Mouse (Mus musculus) midbrain, embryonic 13.5 days (tissue): Measurements from ENCODE around the gene Wdr83. TPM values are rescaled to one million over a fixed set of nuclear protein-coding genes. Genes with fewer than 3 reads are reported as not detected.
A peak's percentile ranks its signal among the peaks of the same experiment; 100 is the strongest.

ENCODE experiments used
- ATAC-seq: fragments of 200-750 bp; cut with Nextera tagmentation; 2 replicates; pipeline ENCODE4 v1.8.0; 2017; ENCODE audit warnings: mild to moderate bottlenecking, moderate TSS enrichment, moderate library complexity
- H3K27ac ChIP-seq: fragments of 300-500 bp; sonication (generic); 2 replicates; pipeline ENCODE4 v1.5.1; 2015; ENCODE audit warnings: inconsistent platforms, mild to moderate bottlenecking, moderate library complexity
- H3K27me3 ChIP-seq: fragments of 300-500 bp; sonication (generic); 2 replicates; pipeline ENCODE4 v1.6.1; 2015; ENCODE audit warnings: mild to moderate bottlenecking, inconsistent platforms
- H3K36me3 ChIP-seq: fragments of 300-500 bp; sonication (generic); 2 replicates; pipeline ENCODE4 v1.6.1; 2015; ENCODE audit warnings: mild to moderate bottlenecking, inconsistent platforms
- H3K4me1 ChIP-seq: fragments of 300-500 bp; sonication (generic); replicated peaks from 2 replicates; pipeline ENCODE4 v1.6.1; 2015; ENCODE audit warnings: inconsistent platforms
- H3K4me2 ChIP-seq: fragments of 300-500 bp; sonication (generic); replicated peaks from 2 replicates; pipeline ENCODE4 v1.6.1; 2015; ENCODE audit warnings: moderate library complexity, mild to moderate bottlenecking, inconsistent platforms
- H3K4me3 ChIP-seq: fragments of 300-500 bp; sonication (generic); replicated peaks from 2 replicates; pipeline ENCODE4 v1.5.1; 2015; ENCODE audit warnings: mild to moderate bottlenecking, inconsistent platforms
- H3K9ac ChIP-seq: fragments of 300-500 bp; sonication (generic); replicated peaks from 2 replicates; pipeline ENCODE4 v1.6.1; 2015; ENCODE audit warnings: mild to moderate bottlenecking, inconsistent platforms
- H3K9me3 ChIP-seq: fragments of 300-500 bp; sonication (generic); 2 replicates; pipeline ENCODE4 v1.6.1; 2016; ENCODE audit warnings: mild to moderate bottlenecking, inconsistent platforms
- WGBS: fragments of 180-500 bp; shearing (Covaris S2); methylation state at CpG from one replicate; pipeline ENCODE4 v1.1.7; 2015; 5-methylcytosine and 5-hydroxymethylcytosine counted together
- polyA plus RNA-seq: library from polyadenylated mRNA; unstranded; fragments of >200 nt; fragmentation: Nextera tagmentation; extraction: Ambion mirVana; gene quantifications from 2 replicates; pipeline ENCODE4 v1.2.1, GENCODE M21; 2015

The Wdr83 gene
- polyA plus RNA-seq, 1 experiment from 2014 or later = 64.1 TPM

DNA sequence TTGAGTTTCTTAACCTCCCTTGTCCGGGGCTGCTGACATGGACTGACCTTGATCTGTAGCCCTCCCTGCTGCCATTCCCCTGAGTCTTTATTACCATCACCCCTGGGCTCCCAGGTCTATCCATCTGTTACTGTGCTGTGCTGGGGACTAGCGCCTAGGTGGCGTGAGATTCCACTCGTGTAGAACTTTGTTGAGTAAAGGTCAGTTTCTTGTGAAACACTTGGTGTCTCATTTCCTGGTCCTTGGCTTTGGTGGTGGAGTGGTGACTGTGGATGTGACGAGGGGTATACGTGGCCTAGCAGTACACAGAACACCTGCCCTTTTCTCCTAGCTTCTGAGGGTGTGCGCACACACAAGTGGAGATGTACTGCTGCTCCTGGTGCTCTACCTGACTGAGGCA, 23.7 kb downstream of the Wdr83 start:
- no peak overlapping the region for H3K27ac ChIP-seq
- H3K9ac ChIP-seq = no peak overlapping the region
- H3K36me3 ChIP-seq = peaks cover 51% of the 10 kb centered on the region
- no peak overlapping the region for H3K4me2 ChIP-seq
- H3K9me3 ChIP-seq = no peaks in the 10 kb centered on the region
- 90% methylated on average over 7 of the region's 7 CpGs for WGBS
- no peak overlapping the region for H3K4me3 ChIP-seq
- ATAC-seq = no peak
- H3K4me1 ChIP-seq = peaks cover 22% of the 10 kb centered on the region
- H3K27me3 ChIP-seq = no peaks in the 10 kb centered on the region

DNA sequence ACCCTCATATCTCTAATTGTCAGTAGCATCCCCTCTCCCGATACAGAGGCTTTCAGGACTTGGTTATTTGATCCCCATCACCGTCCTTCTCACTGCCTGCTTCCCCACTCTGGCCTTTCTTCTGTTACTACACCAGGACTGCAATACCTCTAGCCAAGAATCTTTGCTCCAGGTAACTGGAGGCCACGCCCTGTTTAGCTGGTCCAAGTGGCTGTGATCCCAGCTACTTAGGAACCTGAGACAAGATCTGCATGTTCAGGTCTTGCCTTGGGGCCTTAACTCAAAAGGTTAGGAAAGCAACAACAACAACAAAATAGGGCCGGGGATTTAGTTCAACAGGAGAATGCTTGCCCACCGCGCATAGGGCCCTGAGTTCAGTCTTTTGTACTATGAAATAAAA, 37.5 kb downstream of the Wdr83 start:
- ATAC-seq = no peak
- Histone ChIP-seq H3K9ac (no peak overlapping the region), H3K27ac (no peak overlapping the region), H3K4me1 (peaks cover 9% of the 10 kb centered on the region), H3K27me3 (no peaks in the 10 kb centered on the region), H3K4me2 (no peak overlapping the region), H3K9me3 (no peaks in the 10 kb centered on the region), H3K36me3 (peaks cover 83% of the 10 kb centered on the region), H3K4me3 (no peak overlapping the region)
- WGBS = 97% methylated on average over 6 of the region's 6 CpGs

DNA sequence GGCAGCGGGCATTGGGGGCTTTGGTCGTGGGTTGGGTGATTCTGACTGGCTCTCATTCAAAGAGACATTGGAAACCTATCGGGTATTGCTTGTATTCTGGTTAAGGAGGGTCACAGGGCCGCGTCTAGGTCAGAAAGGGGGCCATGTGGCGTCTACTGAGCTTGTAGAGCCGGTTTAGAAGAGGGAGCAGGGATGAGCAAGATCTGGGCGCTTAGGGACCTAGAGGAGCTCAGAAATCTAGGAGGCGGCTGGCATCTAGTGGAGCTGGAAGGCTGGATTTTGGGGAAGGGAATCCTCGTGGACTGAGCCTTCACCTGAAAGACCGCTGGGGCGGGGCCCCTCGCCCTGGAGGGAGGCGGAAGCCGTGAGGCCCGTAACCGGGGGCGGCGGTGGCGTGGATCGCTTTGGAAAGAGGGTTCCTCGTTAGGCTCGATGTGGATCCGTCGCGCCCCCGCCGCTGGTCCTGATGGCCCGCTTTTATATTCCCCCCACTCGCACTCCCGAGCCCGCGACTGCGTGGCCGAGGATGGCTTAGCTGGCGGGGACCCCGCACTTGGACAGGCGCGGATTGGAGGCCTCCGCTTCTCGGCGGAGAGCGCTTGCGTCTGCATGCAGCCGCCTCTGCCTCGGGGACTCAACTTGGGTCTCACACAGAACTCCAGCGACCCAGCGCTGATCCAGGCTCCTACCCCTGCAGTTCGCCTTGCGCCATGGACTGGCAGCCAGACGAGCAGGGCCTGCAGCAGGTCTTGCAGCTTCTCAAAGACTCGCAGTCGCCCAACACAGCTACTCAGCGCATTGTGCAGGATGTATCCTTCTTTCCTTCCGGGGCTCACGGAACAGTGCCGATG, 43.2 kb downstream of the Wdr83 start:
- whole genome bisulfite sequencing = under 1% methylated on average over 57 of the region's 57 CpGs
- Histone ChIP-seq H3K4me2 (peak overlapping the region; percentile 91), H3K4me1 (peaks cover 36% of the 10 kb centered on the region), H3K27ac (peak overlapping the region; percentile 99), H3K36me3 (peaks cover 32% of the 10 kb centered on the region), H3K27me3 (no peaks in the 10 kb centered on the region), H3K4me3 (peak overlapping the region; percentile 83), H3K9ac (peak overlapping the region; percentile 91), H3K9me3 (no peaks in the 10 kb centered on the region)
- peak; percentile 26 for ATAC-seq

DNA sequence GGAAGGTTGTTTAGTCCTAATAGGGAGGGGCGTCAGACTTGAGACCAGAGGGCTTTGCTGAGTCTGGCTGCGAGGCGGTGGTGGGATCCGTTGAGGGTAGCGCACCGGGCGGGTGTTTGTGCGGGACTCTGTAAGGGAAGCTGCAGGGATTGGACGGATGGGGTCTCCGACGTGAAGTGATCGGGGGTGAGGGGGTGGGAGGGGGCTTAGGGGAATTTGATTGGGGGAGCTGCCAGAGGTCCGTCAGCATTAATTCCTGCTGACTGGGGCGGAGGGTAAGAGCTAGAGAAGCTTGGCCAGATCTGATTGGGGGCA, 43.8 kb downstream of the Wdr83 start:
- peak; percentile 79 for ATAC-seq
- H3K27ac ChIP-seq = peak overlapping the region; percentile 99
- WGBS = 2% methylated on average over 14 of the region's 14 CpGs
- peak overlapping the region; percentile 83 for H3K4me3 ChIP-seq
- no peaks in the 10 kb centered on the region for H3K9me3 ChIP-seq
- peak overlapping the region; percentile 91 for H3K9ac ChIP-seq
- peaks cover 36% of the 10 kb centered on the region for H3K4me1 ChIP-seq
- peak overlapping the region; percentile 91 for H3K4me2 ChIP-seq
- H3K36me3 ChIP-seq = peaks cover 36% of the 10 kb centered on the region
- no peaks in the 10 kb centered on the region for H3K27me3 ChIP-seq

DNA sequence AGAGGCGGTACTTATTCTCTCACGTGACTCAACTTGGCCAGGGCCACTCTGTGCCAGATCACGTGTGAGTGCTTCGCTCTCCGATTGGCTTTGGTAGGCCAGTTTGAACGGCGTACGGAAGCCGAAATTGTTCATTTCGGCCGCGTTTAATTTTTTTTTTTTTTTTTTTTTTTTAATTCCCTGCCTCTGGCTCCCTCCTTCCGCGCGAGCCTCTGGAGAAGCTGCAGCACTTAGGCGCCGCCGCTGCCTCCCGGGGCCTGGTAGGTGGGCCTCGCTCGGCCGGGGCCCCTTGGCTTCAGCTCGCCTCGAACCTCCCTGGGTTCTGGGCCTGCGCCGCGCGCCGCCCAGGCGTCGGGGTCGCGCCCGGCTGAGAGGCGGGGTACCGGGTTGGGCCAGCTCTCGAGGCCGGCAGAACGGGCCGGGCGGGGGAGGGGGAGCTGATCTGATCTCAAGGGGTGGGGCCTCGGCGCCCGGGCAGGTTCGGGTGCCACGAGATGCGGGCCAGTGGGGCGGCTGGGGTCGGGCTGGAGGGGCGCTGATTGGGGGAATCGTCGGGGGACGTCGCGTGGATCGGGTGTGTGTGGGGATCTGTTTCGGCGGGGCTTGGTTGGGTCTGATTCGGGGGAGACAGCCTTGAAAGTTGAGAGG, 44.3 kb downstream of the Wdr83 start, which contains the start of gene Tnpo2:
Tnpo2 (plus strand) TSS at position 198 of the 648 bp plus-strand sequence.
- H3K4me3 ChIP-seq = peak within 1 kb of the TSS; percentile 83

DNA sequence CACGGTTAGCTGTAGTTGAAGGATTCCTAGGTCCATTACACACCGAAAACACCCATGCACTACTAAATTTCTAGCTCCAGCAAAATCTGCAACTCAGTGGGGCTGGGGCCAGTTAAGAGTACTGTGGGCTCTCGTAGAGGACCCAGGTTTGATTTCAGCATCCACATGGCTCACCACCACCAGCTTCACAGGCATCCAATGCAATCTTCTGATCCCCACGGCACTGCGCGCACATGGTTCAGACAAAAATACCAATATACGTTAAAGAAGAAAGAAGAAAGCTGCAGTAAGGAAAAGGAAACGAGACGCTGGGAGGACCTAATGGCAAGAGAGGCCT, 44.8 kb downstream of the Wdr83 start:
- peaks cover 37% of the 10 kb centered on the region for H3K36me3 ChIP-seq
- no peaks in the 10 kb centered on the region for H3K27me3 ChIP-seq
- peak overlapping the region; percentile 83 for H3K4me3 ChIP-seq
- peak overlapping the region; percentile 75 for H3K9ac ChIP-seq
- peak; percentile 55 for ATAC-seq
- H3K4me1 ChIP-seq = peaks cover 36% of the 10 kb centered on the region
- H3K4me2 ChIP-seq = peak overlapping the region; percentile 80
- under 1% methylated on average over 9 of the region's 9 CpGs for WGBS
- peak overlapping the region; percentile 82 for H3K27ac ChIP-seq
- H3K9me3 ChIP-seq = no peaks in the 10 kb centered on the region

More for the DNA sequence above, 44.3 kb downstream of the Wdr83 start, which contains the start of gene Tnpo2:
- Histone ChIP-seq H3K27me3 (no peaks in the 10 kb centered on the region), H3K9me3 (no peaks in the 10 kb centered on the region), H3K9ac (peak within 1 kb of the TSS; percentile 91), H3K4me2 (peak within 1 kb of the TSS; percentile 91), H3K27ac (peak within 1 kb of the TSS; percentile 99), H3K4me1 (peaks cover 36% of the 10 kb centered on the region), H3K36me3 (peaks cover 36% of the 10 kb centered on the region)
- peak; percentile 88 for ATAC-seq
- under 1% methylated on average over 56 of the region's 59 CpGs for WGBS

DNA sequence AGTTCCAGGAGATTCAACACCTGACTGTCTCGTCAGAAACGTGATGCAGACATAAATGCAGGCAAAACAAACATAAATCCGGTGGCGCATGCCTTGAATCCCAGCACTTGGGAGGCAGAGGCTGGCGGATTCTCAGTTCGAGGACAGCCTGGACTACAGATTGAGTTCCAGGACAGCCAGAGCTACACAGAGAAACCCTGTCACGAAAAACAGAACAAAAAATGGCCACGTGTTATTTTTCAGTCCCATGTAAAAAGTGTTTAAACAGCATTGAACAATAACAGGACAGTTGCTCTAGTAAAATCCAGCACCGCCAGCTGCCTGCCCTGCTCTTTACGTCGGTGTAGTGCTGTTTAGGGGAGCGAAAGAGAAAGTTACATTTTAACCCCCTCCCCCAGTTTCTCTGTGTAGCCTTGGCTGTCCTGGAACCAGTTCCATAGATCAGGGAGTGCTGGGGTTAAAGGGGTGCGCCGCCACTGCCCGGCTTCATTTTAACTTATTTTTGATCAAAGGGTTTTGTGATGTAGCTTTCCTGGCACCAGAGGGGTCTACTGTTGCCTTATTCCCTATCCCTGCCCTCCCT, 45.3 kb downstream of the Wdr83 start:
- Histone ChIP-seq H3K4me2 (peak overlapping the region; percentile 80), H3K27me3 (no peaks in the 10 kb centered on the region), H3K27ac (peak overlapping the region; percentile 82), H3K9me3 (no peaks in the 10 kb centered on the region), H3K4me1 (peaks cover 36% of the 10 kb centered on the region), H3K36me3 (peaks cover 35% of the 10 kb centered on the region), H3K9ac (peak overlapping the region; percentile 75), H3K4me3 (peak overlapping the region; percentile 83)
- WGBS = 1% methylated on average over 15 of the region's 15 CpGs
- peak; percentile 2; the same call in 1 of the 2 replicates for ATAC-seq

DNA sequence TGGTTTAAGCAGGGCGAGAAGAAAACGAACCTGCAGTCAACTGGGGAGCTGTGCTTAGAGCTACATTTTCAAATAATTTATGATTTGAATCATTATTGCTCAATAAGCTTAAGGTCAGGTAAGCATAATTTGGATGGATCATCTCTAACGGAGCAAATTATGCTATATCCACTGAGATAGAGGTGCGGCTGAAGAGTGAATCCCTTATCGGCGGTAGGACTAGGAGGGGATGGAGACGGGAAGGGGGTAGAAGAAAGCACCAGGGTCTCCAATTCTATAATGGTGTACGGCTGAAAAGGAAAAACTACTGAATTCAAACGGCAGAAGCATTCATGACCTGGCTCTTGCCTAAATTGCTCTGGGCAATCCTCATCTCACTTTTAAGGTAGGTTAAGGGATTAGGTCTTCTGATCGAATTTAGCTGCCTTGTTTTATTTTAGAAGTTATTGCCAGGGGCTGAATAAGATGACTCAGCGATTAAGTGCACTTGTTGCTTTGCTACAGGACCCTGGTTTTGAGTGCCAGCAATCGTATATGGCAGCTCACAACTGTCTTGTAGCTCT, 45.9 kb downstream of the Wdr83 start:
- Histone ChIP-seq H3K27ac (no peak overlapping the region), H3K4me2 (peak overlapping the region; percentile 80), H3K4me3 (peak overlapping the region; percentile 83), H3K4me1 (peaks cover 36% of the 10 kb centered on the region), H3K36me3 (peaks cover 34% of the 10 kb centered on the region), H3K27me3 (no peaks in the 10 kb centered on the region), H3K9me3 (no peaks in the 10 kb centered on the region), H3K9ac (peak overlapping the region; percentile 75)
- no peak for ATAC-seq
- WGBS = 6% methylated on average over 12 of the region's 12 CpGs

DNA sequence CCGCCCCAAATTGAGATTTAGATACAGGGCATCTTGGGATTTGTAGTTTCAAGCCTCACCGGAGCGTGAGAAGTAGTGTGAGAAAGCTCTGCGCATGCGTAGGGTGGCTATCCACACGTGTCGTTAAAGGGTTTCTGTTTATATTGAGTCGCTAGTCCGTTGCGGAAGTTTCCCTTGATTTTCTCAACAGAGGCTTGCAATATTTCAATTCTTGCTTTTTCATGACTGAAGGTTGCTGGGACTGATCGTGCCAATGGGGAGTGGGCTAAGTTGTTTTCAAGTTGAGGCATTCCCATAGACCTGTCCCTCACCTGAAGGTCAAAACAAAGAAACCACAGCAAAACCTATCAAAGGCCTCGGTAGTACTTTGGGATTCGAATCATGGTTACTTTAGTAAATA, 46.3 kb downstream of the Wdr83 start:
- Histone ChIP-seq H3K27ac (no peak overlapping the region), H3K36me3 (peaks cover 35% of the 10 kb centered on the region), H3K27me3 (no peaks in the 10 kb centered on the region), H3K4me1 (peaks cover 36% of the 10 kb centered on the region), H3K9me3 (no peaks in the 10 kb centered on the region), H3K9ac (no peak overlapping the region), H3K4me2 (peak overlapping the region; percentile 80), H3K4me3 (peak overlapping the region; percentile 83)
- no peak for ATAC-seq
- 3% methylated on average over 13 of the region's 13 CpGs for WGBS

DNA sequence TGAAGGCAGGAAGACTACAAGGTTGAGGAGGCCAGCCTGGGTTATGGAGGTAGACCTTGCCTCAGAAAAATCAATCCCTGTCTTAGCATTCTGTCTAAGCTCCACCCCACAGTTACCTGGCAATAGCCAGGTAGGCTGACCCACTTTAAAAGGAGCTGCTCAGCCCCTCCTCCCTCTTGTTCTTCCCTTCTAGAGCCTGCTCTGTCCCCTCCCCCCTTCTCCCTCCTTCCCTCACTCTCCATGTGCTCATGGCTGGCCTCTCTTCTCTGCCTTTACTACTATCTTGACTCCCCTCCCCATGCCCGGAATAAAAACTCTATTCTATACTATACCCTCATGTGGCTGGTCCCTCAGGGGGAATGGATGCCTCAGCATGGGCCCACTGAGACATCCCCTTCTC, 47.2 kb downstream of the Wdr83 start:
- Histone ChIP-seq H3K9me3 (no peaks in the 10 kb centered on the region), H3K4me3 (no peak overlapping the region), H3K27me3 (no peaks in the 10 kb centered on the region), H3K36me3 (peaks cover 40% of the 10 kb centered on the region), H3K9ac (no peak overlapping the region), H3K4me1 (peaks cover 34% of the 10 kb centered on the region), H3K4me2 (no peak overlapping the region), H3K27ac (no peak overlapping the region)
- 70% methylated on average over 1 of the region's 1 CpGs for WGBS
- no peak for ATAC-seq

DNA sequence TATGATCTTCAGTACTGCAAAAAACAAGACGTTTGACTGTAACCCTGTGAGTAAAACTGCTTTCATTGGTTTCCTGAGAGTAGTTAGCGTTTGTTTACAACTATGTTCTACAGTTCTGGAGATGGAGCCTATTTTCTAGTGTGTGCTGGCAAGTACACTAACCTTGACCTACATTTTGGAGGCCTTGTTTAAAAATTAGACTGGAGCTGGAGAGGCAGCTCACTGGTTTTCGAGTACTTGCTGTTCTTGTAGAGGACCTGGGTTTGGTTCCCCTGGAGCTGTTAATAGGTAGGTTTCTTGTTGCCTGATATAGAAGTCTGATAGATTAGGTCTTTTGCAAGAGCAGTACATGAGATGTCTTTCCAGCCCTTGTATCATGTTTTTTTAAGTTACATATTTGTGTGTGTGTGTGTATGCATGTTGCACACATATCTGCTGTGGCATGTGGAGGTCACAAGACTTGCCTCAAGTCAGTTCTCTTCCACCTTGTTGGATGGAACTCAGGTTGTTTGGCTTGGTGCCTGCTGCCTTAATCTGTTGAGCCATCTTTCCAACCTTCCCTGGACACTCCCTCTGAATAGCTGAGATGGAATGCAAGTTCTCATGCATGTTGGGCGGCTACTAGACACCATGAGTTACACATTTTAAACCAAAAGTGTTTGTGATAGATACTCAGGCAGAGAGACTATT, 48.3 kb downstream of the Wdr83 start:
- no peak overlapping the region for H3K4me2 ChIP-seq

More for the DNA sequence above, 48.3 kb downstream of the Wdr83 start:
- H3K4me1 ChIP-seq = peaks cover 34% of the 10 kb centered on the region
- H3K4me3 ChIP-seq = no peak overlapping the region
- no peak overlapping the region for H3K27ac ChIP-seq
- no peaks in the 10 kb centered on the region for H3K27me3 ChIP-seq
- no peaks in the 10 kb centered on the region for H3K9me3 ChIP-seq
- ATAC-seq = no peak
- no peak overlapping the region for H3K9ac ChIP-seq
- 92% methylated on average over 4 of the region's 4 CpGs for WGBS
- H3K36me3 ChIP-seq = peaks cover 40% of the 10 kb centered on the region
